Mouse (Mus musculus): ENCODE data around the gene Hcn2. TPM values are rescaled to one million over a fixed set of nuclear protein-coding genes. Genes with fewer than 3 reads are reported as not detected.

The Hcn2 gene
- total RNA-seq, 2 experiments from 2014 or later: 118 TPM

DNA sequence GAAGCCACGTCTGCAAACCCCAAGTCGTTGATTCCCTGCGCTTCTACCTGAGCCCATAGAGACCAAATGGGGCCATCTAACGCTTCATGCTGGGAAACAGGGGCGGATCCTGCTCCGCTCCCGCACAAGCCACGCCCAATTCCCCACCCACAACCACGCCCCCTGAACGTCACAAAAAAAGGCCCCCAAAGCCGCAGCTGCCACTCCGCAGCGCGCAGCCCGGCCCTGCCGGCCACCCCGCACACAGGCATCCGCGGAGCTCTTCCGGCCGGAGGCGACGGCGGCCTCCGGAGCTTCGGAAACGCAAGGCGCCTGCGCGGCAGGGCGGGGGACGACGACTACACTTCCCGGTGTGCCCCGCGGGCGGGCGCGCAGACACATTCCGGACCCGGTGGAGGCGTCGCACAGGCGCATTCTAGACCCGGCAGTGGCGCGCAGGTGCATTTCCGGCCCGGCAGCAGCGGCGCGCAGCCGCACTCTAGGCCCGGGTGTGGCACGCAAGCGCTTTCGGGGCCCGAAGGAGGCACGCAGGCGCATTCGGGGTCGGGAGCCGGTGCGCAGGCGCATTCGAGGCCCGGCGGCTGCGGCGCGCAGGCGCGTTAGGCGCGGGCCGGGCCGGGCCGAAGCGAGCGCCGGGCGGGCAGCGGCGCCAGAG, 34.7 kb upstream of the Hcn2 start, which contains the start of gene Cdc34:
Gene Cdc34, plus strand, starts transcription at position 605 of the 655 bp plus-strand sequence.
- peak within 1 kb of the TSS; percentile 89 for H3K27ac ChIP-seq
- peak within 1 kb of the TSS; percentile 71 for H3K4me3 ChIP-seq
- DNase-seq (ENCODE audit: low spot score in 2 of 2): peak; percentile 99 to 100
- peak; percentile 67 for TF ChIP-seq CTCF (conservative IDR thresholded peaks at IDR 0.05)

DNA sequence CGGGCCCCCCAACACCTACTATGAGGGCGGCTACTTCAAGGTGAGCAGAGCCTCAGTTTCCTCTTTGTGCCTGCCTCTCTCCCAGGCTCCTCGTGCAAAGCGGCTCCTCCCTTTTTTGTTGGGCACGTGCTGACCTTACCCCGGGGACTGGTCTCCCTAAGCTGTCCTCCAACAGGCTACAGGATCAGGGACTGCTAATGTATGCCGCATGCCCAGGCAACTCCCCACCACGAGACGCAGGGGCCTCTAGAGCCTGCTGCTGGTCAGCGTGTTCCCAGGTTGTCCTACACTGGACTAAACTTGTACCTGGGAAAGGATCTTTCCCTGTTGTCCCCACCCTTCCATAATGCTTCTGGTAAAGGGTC, 33.9 kb upstream of the Hcn2 start:
- DNase-seq (ENCODE audit: low spot score in 2 of 2): no peak
- peak overlapping the region; percentile 71 for H3K4me3 ChIP-seq
- no peak for TF ChIP-seq CTCF (conservative IDR thresholded peaks at IDR 0.05)
- peak overlapping the region; percentile 77 for H3K27ac ChIP-seq

- H3K27ac ChIP-seq: peak overlapping the region; percentile 77
- peak overlapping the region; percentile 71 for H3K4me3 ChIP-seq
- peak; percentile 53 for TF ChIP-seq CTCF (conservative IDR thresholded peaks at IDR 0.05)
- DNase-seq (ENCODE audit: low spot score in 2 of 2): peak in 1 of 2 experiments; percentile 54
These were observed 33.4 kb upstream of the Hcn2 start for GRCm38 (mm10) chr10:79682916-79683582.

DNA sequence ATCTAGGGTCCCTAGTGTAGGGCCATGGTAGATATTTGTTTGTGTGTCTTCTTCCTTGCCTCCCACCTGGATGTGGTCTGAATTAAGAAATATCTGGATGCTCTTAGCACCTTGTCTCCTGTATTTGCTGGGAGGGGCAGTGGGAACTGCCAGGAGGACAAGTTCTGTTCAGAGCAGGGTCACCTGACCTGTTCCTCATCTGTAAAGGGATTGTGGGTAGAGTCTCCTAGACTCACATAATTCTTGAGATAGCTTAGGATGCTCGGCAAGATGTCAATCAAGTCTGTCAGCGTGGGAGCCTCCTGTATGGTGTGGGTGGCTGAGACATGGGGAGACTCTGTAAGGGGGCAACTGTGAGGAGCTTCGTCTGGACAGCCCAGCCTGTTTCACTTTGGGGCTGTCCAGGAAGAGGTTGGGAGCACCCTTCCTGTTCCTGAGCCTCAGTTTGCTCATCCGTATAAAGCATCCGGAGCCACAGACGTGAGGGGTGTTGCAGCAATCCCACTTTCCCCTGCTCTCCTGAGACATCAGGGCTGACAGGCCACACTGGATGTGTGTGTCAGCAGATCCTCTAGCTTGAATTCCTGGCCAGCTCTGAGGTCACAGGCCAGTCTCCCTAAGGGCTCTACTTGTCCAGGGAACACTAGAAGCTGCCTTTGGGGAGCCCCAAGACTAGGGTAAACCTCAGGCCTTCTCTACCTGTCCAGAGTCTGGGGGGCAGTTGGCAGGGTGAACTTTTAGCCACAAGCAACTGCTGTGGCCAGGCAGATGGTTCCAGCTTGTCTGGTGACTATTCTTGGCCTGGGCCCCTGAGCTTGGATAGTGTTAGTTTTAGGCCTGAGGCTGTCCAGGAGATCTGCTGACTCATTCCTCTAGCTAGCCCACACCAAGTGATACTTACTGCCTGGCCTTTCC, 32.5 kb upstream of the Hcn2 start:
- H3K4me3 ChIP-seq: peak overlapping the region; percentile 71
- H3K27ac ChIP-seq: peak overlapping the region; percentile 77
- TF ChIP-seq CTCF (conservative IDR thresholded peaks at IDR 0.05): no peak
- no peak for DNase-seq (ENCODE audit: low spot score in 2 of 2)

GRCm38 (mm10) chr10:79684770-79685600, 31.4 kb upstream of the Hcn2 start:
- H3K4me3 ChIP-seq: no peak overlapping the region
- no peak for DNase-seq (ENCODE audit: low spot score in 2 of 2)
- TF ChIP-seq CTCF (conservative IDR thresholded peaks at IDR 0.05): no peak
- peak overlapping the region; percentile 77; the same call in 1 of the 2 replicates for H3K27ac ChIP-seq

GRCm38 (mm10) chr10:79686219-79686618, 30.2 kb upstream of the Hcn2 start:
- TF ChIP-seq CTCF (conservative IDR thresholded peaks at IDR 0.05): no peak
- DNase-seq (ENCODE audit: low spot score in 2 of 2): no peak
- H3K27ac ChIP-seq: no peak overlapping the region
- no peak overlapping the region for H3K4me3 ChIP-seq

DNA sequence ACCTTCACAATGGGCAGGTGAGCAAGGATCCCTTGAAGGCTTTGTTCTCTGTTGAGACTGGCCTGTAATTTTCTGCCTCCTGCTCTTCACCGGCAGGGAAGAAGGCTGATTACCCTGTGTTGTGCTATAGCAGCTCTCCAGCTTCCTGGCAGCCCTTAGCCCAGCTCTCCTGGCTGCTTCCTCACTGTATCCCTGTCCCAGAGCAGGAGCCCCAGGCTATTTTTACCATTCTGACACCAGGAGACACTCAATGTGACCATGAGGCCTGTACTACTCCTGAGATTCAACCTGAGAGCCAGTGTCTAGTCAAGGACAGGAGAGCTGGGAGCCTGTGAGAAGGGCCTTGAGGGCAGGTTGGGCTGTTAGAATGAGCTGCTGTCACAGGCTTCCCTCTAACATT, 29.7 kb upstream of the Hcn2 start:
- no peak overlapping the region for H3K27ac ChIP-seq
- no peak for DNase-seq (ENCODE audit: low spot score in 2 of 2)
- no peak for TF ChIP-seq CTCF (conservative IDR thresholded peaks at IDR 0.05)
- no peak overlapping the region for H3K4me3 ChIP-seq

DNA sequence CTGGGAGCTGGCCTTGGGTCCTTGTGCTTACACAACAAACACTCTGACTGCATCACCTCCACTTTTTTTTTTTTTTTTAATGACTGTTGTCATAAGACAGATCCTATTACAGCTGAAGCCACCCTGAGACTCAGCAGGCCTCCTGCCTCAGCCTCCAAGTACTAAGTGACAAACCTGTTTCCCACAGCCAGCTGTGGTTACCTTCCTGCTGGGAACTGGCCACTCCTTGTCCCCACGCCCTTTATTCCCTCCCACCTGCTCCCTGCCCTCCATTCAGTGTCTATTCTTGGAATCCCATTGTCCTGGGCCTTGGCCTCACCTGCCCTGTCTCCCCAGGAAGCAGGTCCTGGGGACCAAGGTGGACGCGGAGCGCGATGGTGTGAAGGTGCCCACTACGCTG, 28.9 kb upstream of the Hcn2 start:
- no peak for TF ChIP-seq CTCF (conservative IDR thresholded peaks at IDR 0.05)
- DNase-seq (ENCODE audit: low spot score in 2 of 2): no peak
- no peak overlapping the region for H3K4me3 ChIP-seq
- no peak overlapping the region for H3K27ac ChIP-seq

GRCm38 (mm10) chr10:79688720-79689119, 27.7 kb upstream of the Hcn2 start, which contains the start of gene Gzmm:
Gene Gzmm, plus strand, starts transcription at chr10:79689020.
- H3K27ac ChIP-seq: 0 out of 2 replicates have a peak within 1 kb of the TSS, but pooled peaks have one; percentile 1
- no peak for TF ChIP-seq CTCF (conservative IDR thresholded peaks at IDR 0.05)
- H3K4me3 ChIP-seq: no peak within 1 kb of the TSS
- no peak for DNase-seq (ENCODE audit: low spot score in 2 of 2)

DNA sequence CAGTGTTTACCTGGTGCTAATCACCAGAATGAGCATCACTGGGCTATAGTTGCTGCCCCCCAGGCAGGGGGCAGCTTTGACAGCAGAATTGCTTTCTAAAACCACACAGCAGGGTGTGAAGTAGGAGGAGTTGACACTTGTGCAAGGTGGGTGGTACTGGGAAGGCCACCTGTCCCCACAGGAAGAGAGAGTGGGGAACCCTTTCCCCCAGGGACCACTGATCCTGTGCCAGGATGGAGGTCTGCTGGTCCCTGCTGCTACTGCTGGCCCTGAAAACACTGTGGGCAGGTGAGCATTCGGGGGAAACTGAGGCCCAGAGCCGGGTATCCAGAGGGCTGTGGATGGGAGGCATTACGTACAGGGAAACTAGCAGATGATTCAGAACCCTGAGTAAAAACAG, 27.3 kb upstream of the Hcn2 start:
- Histone ChIP-seq H3K27ac (0 out of 2 replicates have a peak overlapping the region, but pooled peaks have one; percentile 1), H3K4me3 (no peak overlapping the region)
- DNase-seq (ENCODE audit: low spot score in 2 of 2): no peak
- TF ChIP-seq CTCF (conservative IDR thresholded peaks at IDR 0.05): no peak

DNA sequence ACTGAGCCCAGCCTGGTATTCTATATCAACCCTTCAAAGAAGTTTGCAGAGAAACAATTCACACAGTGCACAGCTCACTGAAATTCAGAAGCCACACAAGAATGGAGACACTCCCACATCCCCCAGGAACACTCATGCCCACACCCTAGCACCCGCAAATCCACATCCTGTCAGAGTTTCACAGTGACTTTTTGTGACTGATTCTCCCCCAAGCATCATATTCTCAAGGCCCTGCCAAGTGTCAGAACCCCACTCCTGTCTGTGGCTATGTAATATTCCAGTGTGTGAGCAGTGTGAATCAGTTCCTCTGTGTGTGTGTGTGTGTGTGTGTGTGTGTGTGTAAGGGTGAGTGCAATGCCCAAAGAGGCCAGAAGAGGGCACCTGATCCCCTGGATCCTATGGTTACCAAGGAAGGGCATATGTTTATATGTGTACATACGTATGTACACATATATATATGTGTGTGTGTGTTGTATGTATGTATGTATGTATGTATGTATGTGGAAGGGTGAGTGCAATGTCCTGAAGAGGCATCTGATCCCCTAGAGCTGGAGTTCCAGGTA, 24.4 kb upstream of the Hcn2 start:
- TF ChIP-seq CTCF (conservative IDR thresholded peaks at IDR 0.05): no peak
- no peak overlapping the region for H3K4me3 ChIP-seq
- H3K27ac ChIP-seq: no peak overlapping the region
- DNase-seq (ENCODE audit: low spot score in 2 of 2): no peak
